Mouse (Mus musculus): ENCODE measurements around the gene Ncoa6.
A peak's percentile ranks its signal among the peaks of the same experiment; 100 is the strongest.

Gene Ncoa6

GRCm38 (mm10) chr2:155369333-155369883 lies 104.3 kb downstream of the Ncoa6 start:
- DNase-seq (ENCODE audit: low read depth, low spot score) = peak; percentile 69

- no peak for DNase-seq (ENCODE audit: low read depth, low spot score)
Observed at GRCm38 (mm10) chr2:155367635-155368284, 105.9 kb downstream of the Ncoa6 start.

- DNase-seq (ENCODE audit: low read depth, low spot score) = no peak
Observed at GRCm38 (mm10) chr2:155357686-155358399, 115.9 kb downstream of the Ncoa6 start.

GRCm38 (mm10) chr2:155356971-155357591 lies 116.6 kb downstream of the Ncoa6 start, which contains the start of gene Pigu:
TSS of gene Pigu (minus strand) at chr2:155357430.
- peak; percentile 92 for DNase-seq (ENCODE audit: low read depth, low spot score)

- DNase-seq (ENCODE audit: low read depth, low spot score) = no peak
Observed at GRCm38 (mm10) chr2:155354402-155354801, 119.3 kb downstream of the Ncoa6 start.

GRCm38 (mm10) chr2:155346670-155347069 lies 127.0 kb downstream of the Ncoa6 start:
- DNase-seq (ENCODE audit: low read depth, low spot score) = no peak
